Mouse (Mus musculus): ENCODE measurements around the gene Tmppe. TPM values are rescaled to one million over a fixed set of nuclear protein-coding genes. Genes with fewer than 3 reads are reported as not detected.
"Not testable (repeated sequence)": the region's sequence is repeated elsewhere in the genome, so short reads cannot be mapped to it uniquely, and the experiment has no call there.

Tmppe gene
- polyA plus RNA-seq (2014; fragmentation: Nextera tagmentation; extraction: Ambion mirVana), result 5.3 and 5.7 TPM in 2 replicates

DNA sequence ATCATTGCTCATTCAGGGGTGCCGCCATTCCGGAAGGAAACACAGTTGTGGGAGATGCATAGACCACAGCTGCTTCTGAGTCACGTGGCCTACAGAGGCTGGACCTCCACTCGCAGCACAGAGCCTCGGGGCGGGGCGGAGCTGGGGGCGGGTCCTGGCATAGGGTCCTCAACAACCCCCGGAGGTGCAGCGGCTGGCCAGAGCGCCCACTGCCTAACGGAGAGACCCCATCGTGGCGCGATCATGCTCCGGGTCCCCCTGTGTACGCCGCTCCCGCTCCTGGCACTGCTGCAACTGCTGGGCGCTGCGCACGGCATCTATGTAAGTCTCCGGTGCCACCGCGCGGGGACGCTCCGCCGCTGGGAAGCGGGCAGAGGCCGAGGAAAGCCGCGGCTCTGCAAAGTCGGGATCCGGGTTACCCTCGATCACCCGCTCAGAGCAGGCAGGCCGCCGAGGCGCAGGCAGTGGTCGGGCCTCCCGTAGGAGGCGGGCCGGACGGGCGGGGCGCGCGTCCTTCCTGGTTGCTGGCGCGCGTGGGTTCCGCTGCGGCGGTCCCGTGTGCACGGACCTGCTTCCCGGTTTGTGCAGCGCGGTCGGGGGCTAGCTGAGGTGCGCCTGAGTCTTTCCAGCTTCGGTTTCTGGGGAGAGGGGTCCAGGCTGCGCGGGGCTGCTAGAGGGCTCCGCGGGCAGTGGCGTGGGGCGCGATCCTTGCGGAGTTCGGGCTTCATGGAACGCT, at the start of gene Tmppe, which contains the start of gene Glb1:
TSS of gene Tmppe (plus strand) at position 157 of the 736 bp plus-strand sequence.
TSS of gene Glb1 (plus strand) at position 128 of the 736 bp plus-strand sequence.
- under 1% methylated on average over 72 of the region's 73 CpGs for WGBS
- peaks cover 20% of the 10 kb centered on the region for H3K36me3 ChIP-seq (ENCODE audit: control insufficient read depth, insufficient read depth, low read length)
- peak; percentile 95 for ATAC-seq (replicated peaks; ENCODE audit: low FRiP score)
- H3K4me2 ChIP-seq, result peak within 1 kb of the TSS; percentile 72
- peak; percentile 91 for DNase-seq (ENCODE audit: low spot score)
- H3K9me3 ChIP-seq (ENCODE audit: control insufficient read depth, low read length), result no peaks in the 10 kb centered on the region
- H3K27ac ChIP-seq (ENCODE audit: low read depth, low read length), result peak within 1 kb of the TSS; percentile 87
- H3K9ac ChIP-seq (ENCODE audit: low read depth, low read length), result peak within 1 kb of the TSS; percentile 84
- no peaks in the 10 kb centered on the region; the same call in 1 of the 2 replicates for H3K27me3 ChIP-seq (replicated peaks; ENCODE audit: control insufficient read depth, insufficient read depth, low read length)
- peak within 1 kb of the TSS; percentile 65 for H3K4me3 ChIP-seq (ENCODE audit: low read depth, low read length)
- peaks cover 10% of the 10 kb centered on the region for H3K4me1 ChIP-seq (replicated peaks; ENCODE audit: control insufficient read depth, insufficient read depth, low read length)

DNA sequence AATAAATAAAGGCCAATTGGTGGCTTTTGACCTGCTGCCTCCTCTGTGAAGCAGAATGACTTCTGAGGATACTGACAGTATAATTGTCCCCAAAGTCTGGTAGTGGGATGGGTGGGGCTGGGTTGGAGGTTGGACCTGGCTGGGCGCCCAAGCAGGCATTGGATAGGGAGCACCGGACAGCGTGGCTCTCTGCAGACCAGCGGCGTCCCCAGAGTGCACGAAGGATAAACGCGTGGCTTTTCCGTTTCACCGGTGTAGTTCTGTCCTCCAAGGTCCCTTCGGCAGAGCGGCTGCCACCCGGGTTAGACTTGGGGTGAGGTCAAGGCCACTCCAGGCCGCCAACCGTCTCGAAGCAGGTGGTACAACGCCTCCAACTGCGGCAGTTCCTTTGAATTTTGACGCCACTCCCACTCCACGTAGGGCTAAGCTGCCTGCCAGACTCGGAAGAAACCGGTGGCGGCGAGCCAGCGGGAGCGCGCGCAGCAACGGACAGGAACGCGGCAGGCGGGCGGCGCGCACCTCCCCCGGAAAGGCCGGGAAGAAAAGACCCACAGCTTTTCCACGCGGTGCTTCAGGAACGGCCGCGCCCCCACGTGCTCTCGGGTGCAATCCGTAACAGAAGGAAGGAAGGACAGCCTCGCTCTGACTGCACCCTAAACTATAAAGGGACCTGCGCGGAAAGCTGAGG, 33.0 kb upstream of the Tmppe start:
- H3K4me1 ChIP-seq (replicated peaks; ENCODE audit: control insufficient read depth, insufficient read depth, low read length), result no peaks in the 10 kb centered on the region; the same call in 1 of the 2 replicates
- peak overlapping the region; percentile 55 for H3K4me3 ChIP-seq (ENCODE audit: low read depth, low read length)
- H3K4me2 ChIP-seq, result peak overlapping the region; percentile 86
- H3K36me3 ChIP-seq (ENCODE audit: control insufficient read depth, insufficient read depth, low read length), result no peaks in the 10 kb centered on the region
- H3K9me3 ChIP-seq (ENCODE audit: control insufficient read depth, low read length), result no peaks in the 10 kb centered on the region
- DNase-seq (ENCODE audit: low spot score) (peak; percentile 67), ATAC-seq (replicated peaks; ENCODE audit: low FRiP score) (peak; percentile 69)
- 2% methylated on average over 48 of the region's 48 CpGs for WGBS
- H3K27ac ChIP-seq (ENCODE audit: low read depth, low read length), result no peak overlapping the region
- H3K9ac ChIP-seq (ENCODE audit: low read depth, low read length), result peak overlapping the region; percentile 61
- H3K27me3 ChIP-seq (replicated peaks; ENCODE audit: control insufficient read depth, insufficient read depth, low read length), result peaks cover 7% of the 10 kb centered on the region; the same call in 1 of the 2 replicates

DNA sequence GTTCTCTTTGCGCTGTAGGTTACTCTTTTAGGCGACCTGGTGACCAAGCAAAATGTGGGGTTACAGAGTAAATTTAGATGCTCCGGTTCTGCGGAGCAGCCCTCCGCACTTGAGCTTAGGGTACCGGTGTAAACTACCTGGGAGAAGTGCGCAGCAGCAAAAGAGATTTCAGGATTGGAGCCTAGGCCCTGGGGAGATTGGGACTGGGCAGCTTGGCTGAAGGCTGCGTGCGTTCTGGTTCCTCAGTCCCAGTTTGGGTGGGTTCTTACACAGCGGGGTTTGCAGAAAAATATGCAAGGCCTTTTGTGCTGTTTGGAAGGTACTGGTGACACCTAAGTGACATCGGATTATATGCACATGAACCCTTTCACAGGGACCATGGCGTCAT, 32.4 kb upstream of the Tmppe start:
- DNase-seq (ENCODE audit: low spot score), result no peak
- Histone ChIP-seq H3K27me3 (replicated peaks; ENCODE audit: control insufficient read depth, insufficient read depth, low read length) (peaks cover 7% of the 10 kb centered on the region; the same call in 1 of the 2 replicates), H3K9ac (ENCODE audit: low read depth, low read length) (peak overlapping the region; percentile 61), H3K4me2 (peak overlapping the region; percentile 86), H3K27ac (ENCODE audit: low read depth, low read length) (no peak overlapping the region), H3K4me3 (ENCODE audit: low read depth, low read length) (peak overlapping the region; percentile 55), H3K9me3 (ENCODE audit: control insufficient read depth, low read length) (no peaks in the 10 kb centered on the region), H3K4me1 (replicated peaks; ENCODE audit: control insufficient read depth, insufficient read depth, low read length) (no peaks in the 10 kb centered on the region; the same call in 1 of the 2 replicates), H3K36me3 (ENCODE audit: control insufficient read depth, insufficient read depth, low read length) (no peaks in the 10 kb centered on the region)
- ATAC-seq (replicated peaks; ENCODE audit: low FRiP score), result no peak
- 13% methylated on average over 12 of the region's 12 CpGs for WGBS

DNA sequence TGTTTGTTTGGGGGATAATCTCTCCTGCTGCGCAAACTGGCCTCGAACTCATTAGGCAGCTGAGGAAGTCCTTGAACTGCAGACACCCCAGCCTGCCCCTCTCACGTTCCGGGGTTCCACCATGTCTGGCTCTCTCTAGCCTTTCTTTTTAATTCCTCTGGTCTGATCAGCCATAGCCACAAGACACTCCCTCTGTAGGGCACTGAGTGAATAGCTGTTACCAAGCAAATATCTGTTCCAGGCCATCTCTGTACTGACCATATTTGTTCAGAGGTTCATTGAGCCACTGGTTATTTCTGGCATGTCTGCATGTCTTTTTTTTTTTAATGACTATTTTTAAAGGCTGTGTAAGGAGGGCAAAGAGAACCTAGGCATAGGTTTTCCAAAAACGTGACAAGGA, 31.5 kb upstream of the Tmppe start:
- not testable (repeated sequence) for H3K4me2 ChIP-seq; H3K27ac ChIP-seq (ENCODE audit: low read depth, low read length); DNase-seq (ENCODE audit: low spot score); H3K9me3 ChIP-seq (ENCODE audit: control insufficient read depth, low read length); H3K27me3 ChIP-seq (replicated peaks; ENCODE audit: control insufficient read depth, insufficient read depth, low read length); H3K4me1 ChIP-seq (replicated peaks; ENCODE audit: control insufficient read depth, insufficient read depth, low read length); H3K9ac ChIP-seq (ENCODE audit: low read depth, low read length); ATAC-seq (replicated peaks; ENCODE audit: low FRiP score); H3K36me3 ChIP-seq (ENCODE audit: control insufficient read depth, insufficient read depth, low read length); H3K4me3 ChIP-seq (ENCODE audit: low read depth, low read length)
- 55% methylated on average over 5 of the region's 5 CpGs for WGBS

DNA sequence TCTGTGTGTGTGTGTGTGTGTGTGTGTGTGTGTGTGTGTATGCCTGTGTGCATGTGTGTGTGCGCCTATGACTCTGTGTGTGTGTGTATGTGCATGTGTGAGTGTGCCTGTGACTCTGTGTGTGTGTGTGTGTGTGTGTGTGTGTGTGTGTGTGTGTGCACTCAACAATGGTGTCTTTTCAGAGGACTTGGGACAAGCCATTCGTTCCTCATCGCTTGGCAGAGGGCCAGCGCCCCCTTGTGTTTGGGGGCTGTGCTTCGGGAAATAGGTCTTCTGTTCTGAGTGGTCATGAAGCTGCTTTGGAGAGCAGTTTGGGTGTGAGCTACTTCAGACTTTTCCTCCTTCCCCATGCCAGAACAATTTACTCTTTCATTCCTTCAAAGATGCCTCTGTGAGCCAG, 29.2 kb upstream of the Tmppe start:
- WGBS, result 31% methylated on average over 5 of the region's 5 CpGs
- not testable (repeated sequence) for H3K9me3 ChIP-seq (ENCODE audit: control insufficient read depth, low read length); H3K27ac ChIP-seq (ENCODE audit: low read depth, low read length); H3K4me2 ChIP-seq; DNase-seq (ENCODE audit: low spot score); H3K9ac ChIP-seq (ENCODE audit: low read depth, low read length); H3K4me1 ChIP-seq (replicated peaks; ENCODE audit: control insufficient read depth, insufficient read depth, low read length); H3K36me3 ChIP-seq (ENCODE audit: control insufficient read depth, insufficient read depth, low read length); H3K27me3 ChIP-seq (replicated peaks; ENCODE audit: control insufficient read depth, insufficient read depth, low read length); H3K4me3 ChIP-seq (ENCODE audit: low read depth, low read length)
- ATAC-seq (replicated peaks; ENCODE audit: low FRiP score), result 0 out of 2 replicates have a peak, but pooled peaks have one; percentile 5

DNA sequence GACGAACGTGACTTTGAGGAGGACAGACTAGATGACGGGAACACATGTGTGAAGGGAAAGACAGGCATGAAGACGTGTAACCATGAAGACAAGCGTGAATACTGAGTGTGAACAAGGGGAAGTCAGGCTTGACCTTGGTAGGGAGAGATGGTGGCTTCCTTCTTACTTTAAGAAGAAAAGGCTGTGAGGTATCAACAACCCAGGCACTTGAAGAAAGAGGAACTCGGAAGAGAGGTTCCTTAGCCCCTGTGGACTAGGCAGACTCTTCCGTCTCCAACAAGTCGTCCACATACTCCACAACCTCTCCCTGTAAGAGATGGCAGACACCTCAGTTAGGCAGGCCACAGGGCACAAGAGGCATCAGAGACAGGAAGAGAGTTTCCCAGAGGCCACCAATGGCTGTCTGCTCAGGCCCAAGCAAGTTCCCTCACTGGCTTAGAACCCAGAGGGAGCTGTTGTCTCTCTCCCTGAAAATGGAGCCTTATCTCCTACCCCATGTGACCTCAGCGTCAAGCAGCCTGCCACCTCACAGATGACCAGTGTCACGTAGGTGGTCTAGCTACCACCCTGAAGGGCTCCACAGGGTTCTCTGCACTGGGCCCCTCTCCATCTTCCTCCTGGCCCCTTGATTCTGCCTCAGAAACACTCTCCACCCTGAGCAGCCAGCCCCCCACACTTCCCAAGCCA, 25.5 kb upstream of the Tmppe start:
- Histone ChIP-seq H3K9me3 (ENCODE audit: control insufficient read depth, low read length) (no peaks in the 10 kb centered on the region), H3K27ac (ENCODE audit: low read depth, low read length) (no peak overlapping the region), H3K27me3 (replicated peaks; ENCODE audit: control insufficient read depth, insufficient read depth, low read length) (no peaks in the 10 kb centered on the region), H3K4me2 (no peak overlapping the region), H3K4me3 (ENCODE audit: low read depth, low read length) (no peak overlapping the region), H3K9ac (ENCODE audit: low read depth, low read length) (no peak overlapping the region), H3K4me1 (replicated peaks; ENCODE audit: control insufficient read depth, insufficient read depth, low read length) (no peaks in the 10 kb centered on the region), H3K36me3 (ENCODE audit: control insufficient read depth, insufficient read depth, low read length) (peaks cover 7% of the 10 kb centered on the region; the same call in 1 of the 2 replicates)
- DNase-seq (ENCODE audit: low spot score) (peak; percentile 26), ATAC-seq (replicated peaks; ENCODE audit: low FRiP score) (no peak)
- 82% methylated on average over 10 of the region's 10 CpGs for WGBS

DNA sequence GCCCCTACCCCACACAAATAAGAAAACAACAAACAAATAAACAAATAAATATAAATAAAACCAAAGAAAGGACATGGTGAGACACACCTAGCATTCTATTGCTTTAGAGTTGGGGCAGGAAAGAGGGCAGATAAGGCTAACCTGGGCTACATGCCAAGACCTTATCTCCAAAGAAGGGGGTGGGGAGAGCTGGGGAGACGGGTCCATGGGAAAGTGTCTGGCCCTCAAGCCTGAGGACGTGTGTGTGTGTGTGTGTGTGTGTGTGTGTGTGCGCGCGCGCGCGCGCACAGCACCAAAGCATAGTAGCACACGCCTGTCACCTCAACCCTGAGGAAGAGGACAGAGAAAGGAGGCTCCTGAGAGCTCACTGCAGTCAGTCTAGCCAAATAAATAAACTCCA, 23.7 kb upstream of the Tmppe start:
- no peaks in the 10 kb centered on the region for H3K9me3 ChIP-seq (ENCODE audit: control insufficient read depth, low read length)
- no peak overlapping the region for H3K27ac ChIP-seq (ENCODE audit: low read depth, low read length)
- H3K4me2 ChIP-seq, result no peak overlapping the region
- DNase-seq (ENCODE audit: low spot score), result peak; percentile 24
- WGBS, result 91% methylated on average over 10 of the region's 10 CpGs
- no peak overlapping the region for H3K9ac ChIP-seq (ENCODE audit: low read depth, low read length)
- peaks cover 7% of the 10 kb centered on the region; the same call in 1 of the 2 replicates for H3K36me3 ChIP-seq (ENCODE audit: control insufficient read depth, insufficient read depth, low read length)
- H3K27me3 ChIP-seq (replicated peaks; ENCODE audit: control insufficient read depth, insufficient read depth, low read length), result no peaks in the 10 kb centered on the region
- no peak for ATAC-seq (replicated peaks; ENCODE audit: low FRiP score)
- no peak overlapping the region for H3K4me3 ChIP-seq (ENCODE audit: low read depth, low read length)
- H3K4me1 ChIP-seq (replicated peaks; ENCODE audit: control insufficient read depth, insufficient read depth, low read length), result no peaks in the 10 kb centered on the region

DNA sequence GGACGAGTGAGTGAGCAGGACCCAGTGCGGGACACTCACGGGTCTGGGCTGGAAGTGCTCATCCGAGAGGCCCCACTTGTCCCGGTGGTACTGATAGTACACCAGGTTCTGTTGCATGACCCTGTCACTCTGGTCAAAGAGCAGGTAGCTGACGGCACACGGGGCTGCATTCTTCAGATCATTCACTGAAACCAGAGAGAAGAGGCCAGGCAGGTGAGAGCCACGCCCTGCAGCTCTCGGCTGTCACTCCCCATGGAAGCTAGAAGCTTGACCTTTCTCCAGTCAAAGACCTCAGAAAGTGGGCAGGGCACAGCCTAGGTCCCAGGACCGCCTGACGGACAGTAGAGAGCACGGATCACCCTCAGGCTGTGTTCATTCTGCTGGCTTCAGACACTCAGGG, 21.0 kb upstream of the Tmppe start:
- H3K36me3 ChIP-seq (ENCODE audit: control insufficient read depth, insufficient read depth, low read length), result 0 out of 2 replicates have a peak, but pooled peaks cover 7% of the 10 kb centered on the region
- ATAC-seq (replicated peaks; ENCODE audit: low FRiP score) (no peak), DNase-seq (ENCODE audit: low spot score) (peak; percentile 25)
- H3K4me2 ChIP-seq, result no peak overlapping the region
- H3K9ac ChIP-seq (ENCODE audit: low read depth, low read length), result no peak overlapping the region
- no peaks in the 10 kb centered on the region for H3K4me1 ChIP-seq (replicated peaks; ENCODE audit: control insufficient read depth, insufficient read depth, low read length)
- H3K9me3 ChIP-seq (ENCODE audit: control insufficient read depth, low read length), result no peaks in the 10 kb centered on the region
- H3K27me3 ChIP-seq (replicated peaks; ENCODE audit: control insufficient read depth, insufficient read depth, low read length), result no peaks in the 10 kb centered on the region
- 87% methylated on average over 12 of the region's 12 CpGs for WGBS
- no peak overlapping the region for H3K27ac ChIP-seq (ENCODE audit: low read depth, low read length)
- H3K4me3 ChIP-seq (ENCODE audit: low read depth, low read length), result no peak overlapping the region

All from liver, embryonic 11.5 days (tissue).